Mouse (Mus musculus) gastrocnemius, adult 18-20 months (tissue): Measurements from ENCODE around the gene Bach2. TPM values are rescaled to one million over a fixed set of nuclear protein-coding genes. Genes with fewer than 3 reads are reported as not detected.
A peak's percentile ranks its signal among the peaks of the same experiment; 100 is the strongest.

Source experiments
- DNase-seq: peaks from one replicate; pipeline ENCODE4 v3.0.0; 2021; ENCODE audit warnings: low spot score
- total RNA-seq, 2 experiments: library from RNA; stranded (reverse); gene quantifications; 2 replicates each; pipeline ENCODE4 v1.2.3; 2021

Gene Bach2
- total RNA-seq, 2 experiments from 2014 or later: 2.6 to 3.4 TPM

DNA sequence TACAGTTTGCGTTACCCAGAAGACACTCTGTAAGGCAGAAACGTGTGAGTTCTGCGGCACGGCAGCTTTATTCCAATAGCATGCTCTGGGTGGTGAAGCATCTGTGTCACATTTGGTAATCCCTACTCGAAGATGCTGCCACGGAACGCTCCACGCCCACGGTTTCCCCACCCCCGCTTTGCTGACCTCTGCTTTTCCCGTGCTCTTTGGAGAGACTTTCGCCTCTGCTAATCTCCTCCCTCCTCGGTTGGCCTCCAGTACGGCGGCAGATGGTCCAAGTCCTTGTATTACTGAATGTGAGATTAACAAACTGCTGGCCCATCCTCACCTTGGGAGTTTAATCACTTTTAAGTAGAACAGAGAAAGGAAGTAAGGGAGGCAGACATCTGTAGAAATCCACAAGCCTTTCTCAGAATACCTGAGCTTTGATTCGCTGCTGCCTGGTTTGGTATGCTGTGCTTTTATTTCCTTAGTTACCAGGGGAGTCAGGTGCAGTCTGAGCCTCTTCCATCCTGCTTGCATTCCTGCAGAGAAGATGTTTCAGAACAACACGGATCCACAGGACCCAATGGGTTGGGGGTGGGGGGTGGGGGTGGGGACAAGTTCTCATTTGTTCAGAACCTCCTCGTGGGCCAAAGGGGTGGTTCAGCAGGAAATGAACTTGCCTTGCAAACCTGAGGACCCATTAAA, 242.9 kb downstream of the Bach2 start:
- DNase-seq: peak; percentile 9

DNA sequence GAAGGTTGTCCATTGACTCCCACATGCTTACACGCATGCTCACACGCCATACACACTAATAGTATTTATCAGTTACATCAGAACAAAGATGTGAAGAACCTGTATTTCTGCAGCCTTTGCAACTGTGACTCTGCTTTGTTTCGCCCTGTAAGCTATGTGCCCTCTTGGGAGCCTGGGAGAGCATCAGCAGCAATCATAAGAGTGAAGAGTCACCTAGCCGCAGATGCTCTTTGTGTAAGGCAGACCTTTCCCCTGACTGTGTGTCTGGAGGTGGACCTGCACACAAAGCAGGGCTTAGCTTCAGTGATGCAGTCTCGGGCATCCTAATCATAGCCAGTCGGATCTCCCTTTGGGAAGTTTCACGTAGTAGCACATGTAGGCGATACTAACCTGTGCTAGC, 243.5 kb downstream of the Bach2 start:
- no peak for DNase-seq

DNA sequence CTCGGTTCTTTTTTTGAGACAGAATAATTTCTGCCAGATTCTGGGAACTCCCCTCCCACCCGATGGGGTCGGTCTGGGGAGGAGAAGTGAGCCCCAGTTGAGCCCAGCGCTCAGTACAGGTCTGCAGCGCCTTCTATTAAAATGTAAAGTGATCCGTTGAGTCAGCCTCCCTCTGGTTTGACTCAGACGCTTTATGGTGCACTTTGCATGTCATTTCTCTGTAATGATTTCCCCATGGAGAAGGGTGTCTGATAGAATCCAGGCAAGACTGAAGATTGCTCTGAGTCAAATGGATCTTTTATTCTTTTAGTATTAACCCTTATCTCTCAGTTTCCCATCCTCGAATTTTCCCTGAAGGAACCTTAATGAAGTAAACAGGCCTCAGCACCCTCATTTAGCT, 244.3 kb downstream of the Bach2 start:
- no peak for DNase-seq

DNA sequence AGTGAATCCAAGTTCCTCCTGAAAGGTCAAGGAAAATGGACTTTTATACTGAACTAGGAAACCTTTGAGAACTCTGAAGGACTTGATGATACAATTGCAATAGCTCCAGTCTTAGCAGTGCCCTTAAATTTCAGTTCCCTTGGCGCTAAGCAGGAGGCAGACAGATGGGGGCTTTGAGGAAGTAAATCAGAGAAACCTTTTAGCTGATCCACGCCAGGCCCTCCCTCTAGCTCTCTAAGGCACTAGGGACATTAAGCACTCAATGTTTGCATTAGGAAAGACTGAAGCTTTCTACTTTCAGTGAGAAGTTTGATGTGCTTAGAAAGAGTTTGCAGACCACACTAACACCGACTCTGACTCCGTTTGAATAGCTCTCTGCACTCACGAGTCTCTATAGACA, 247.2 kb downstream of the Bach2 start:
- no peak for DNase-seq

DNA sequence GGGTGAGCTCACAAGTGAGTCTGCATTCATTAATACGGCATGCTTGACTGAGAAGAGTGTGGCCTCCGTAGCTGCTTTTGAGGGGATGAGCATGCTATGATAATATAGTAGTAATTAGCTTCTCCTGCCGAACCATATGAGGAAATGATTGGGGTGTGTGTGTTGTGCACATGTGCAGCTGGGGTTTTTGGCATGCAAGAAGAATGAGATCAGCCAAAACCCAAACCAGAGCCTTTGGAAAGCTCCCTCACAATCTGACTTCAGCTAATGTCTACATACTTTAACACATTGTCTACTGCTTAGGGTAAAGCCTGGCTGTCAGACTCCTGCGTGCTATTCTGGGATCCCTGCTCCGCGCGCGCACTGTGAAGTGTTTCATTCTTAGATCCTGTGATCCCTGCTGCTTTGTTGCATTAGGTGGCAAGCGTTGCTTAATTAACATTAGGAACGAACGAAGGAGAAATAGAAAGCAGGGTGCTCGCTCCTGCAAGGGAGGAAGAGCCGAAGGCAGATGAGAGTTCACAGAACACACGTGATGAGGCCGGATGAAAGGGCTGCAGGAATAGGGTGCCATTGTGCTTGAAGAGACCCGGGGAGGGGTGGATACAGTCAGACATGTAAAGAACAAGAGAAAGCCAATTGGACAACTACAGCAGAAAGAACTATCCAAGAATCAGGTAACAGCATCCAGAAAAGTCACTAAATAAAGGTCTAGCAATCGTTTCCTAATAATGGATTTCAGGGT, 248.2 kb downstream of the Bach2 start:
- peak; percentile 30 for DNase-seq

DNA sequence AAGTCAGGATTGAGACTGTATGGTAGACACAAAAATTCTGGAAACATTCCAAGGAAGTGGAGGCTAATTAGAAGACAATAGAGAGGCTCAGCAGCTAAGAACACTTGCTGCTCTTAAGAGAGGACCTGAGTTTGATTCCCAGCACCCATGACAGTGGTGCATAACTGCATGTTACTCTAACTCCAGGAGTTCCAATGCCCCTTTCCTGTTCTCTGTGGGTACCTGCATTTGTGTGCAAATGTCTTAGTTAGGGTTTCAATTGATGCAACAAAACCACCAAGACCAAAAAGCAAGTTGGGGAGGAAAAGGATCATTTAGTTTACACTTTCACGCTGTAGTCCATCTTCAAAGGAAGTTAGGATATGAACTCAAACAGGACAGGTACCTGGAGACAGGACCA, 250.6 kb downstream of the Bach2 start:
- no peak for DNase-seq

DNA sequence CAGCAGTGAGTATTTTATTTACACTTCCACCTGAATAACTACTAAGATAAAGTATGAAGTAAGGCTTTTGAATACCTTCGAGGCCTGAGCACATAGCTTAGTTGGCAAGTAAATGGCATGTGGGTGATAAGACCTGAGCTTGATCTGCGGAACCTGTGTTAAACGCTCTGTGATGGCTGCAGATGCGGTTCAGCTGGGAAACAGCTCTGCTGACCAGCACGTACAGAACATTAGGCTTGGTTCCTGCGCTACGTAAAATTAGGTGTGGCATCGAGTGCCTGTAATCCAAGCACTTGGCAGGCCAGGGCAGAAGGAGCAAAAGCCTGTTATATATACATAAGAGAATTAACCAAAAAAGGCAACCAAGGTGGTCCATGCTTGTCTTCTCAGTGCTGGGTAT, 252.6 kb downstream of the Bach2 start:
- DNase-seq: no peak

DNA sequence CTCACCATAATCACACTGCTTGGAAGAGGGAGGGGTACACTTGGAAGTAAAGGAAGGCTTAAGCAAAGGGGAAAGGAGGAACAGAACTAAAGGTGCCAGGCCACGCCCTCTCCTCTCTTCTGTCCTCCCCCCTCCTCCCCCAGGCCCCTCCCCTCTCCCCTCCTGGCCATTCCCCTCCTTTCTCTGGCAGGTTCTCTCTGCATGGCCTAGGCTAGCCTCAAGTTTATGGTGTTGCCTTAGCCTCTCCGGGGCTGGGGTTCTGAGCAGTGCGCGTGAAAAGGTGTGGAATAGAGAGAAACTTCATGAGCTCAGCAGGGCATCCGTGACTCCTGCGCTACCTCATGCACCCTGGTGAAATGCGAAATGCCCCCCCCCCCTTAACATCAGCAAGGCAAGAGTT, 254.2 kb downstream of the Bach2 start:
- no peak for DNase-seq

DNA sequence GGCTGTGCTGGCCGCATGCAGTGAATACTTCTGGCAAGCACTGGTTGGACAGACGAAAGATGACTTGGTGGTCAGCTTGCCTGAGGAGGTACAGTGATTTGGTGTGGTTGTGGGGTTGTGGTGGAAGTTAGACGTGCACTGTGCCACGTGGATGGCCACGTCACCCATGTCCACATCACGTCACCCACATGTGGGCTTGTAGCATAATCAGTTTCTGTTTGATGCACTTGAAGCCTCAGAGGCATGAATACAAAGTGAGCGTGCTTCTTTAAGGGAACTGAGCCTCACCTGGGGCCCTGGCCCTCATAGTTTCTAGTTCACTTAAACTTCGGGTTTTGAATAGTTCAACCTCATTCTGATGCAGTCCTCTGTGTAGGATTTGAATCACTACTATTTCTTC, 263.2 kb downstream of the Bach2 start:
- DNase-seq: no peak

DNA sequence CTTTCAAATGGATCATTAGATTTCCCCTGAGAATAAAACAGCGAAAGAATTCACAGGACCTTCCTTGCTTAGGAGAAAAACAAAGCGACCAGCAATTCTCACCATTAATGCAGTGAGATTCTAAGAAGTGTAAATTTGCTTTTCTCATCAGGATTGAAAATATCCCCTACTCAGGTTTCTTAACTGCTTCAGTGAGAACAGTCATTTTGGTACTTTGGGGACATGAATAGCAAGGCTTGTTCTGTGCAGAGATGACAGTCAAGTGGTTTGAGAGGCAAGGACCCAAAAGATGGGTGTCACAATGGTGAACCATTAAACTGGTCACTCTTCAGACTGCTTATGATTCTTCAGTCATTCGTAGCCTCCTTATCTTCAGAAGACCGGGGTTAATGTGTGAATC, 263.6 kb downstream of the Bach2 start:
- no peak for DNase-seq

DNA sequence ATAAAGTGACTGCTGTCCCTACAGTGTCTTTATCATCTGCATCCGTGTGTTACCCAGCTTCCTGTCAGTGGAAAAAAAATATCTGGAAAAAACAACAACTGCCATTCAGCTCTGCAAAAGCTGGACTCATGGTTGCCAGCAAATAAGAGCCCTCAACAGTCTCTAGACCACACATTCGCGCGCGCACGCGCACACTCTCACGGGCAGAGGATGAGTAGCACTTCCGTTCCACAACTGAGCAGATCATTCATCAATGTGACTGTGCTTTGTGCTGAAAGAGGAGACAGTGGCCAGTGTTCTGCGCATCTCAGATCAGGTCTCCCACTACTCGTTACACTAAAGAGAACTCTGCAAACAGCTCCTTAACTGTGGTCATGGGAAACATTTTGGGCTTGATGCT, 265.6 kb downstream of the Bach2 start:
- no peak for DNase-seq

DNA sequence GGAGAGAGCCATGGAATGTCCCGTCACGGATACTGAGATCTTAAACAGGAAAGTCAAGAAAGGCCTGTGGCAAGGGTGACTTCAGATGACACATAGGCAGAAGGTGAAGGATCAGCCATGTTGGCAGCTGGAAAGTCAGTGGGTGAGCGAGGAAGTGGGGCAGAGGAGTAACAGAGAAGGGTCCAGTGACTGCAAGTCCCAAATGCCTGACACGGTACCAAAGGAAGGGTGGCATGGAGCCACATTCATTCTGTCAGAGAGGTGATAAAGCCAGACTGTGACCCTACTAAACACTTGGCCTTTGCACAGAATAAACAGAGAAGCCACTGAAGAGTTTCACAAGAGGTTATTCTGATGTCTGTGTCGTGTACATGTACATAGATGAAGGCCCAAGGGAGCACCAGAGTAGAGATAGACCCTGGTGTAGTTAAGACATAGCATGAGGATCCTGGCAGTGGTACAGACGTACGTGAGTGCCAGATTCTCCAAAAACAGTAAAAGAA, 267.8 kb downstream of the Bach2 start:
- DNase-seq: no peak

DNA sequence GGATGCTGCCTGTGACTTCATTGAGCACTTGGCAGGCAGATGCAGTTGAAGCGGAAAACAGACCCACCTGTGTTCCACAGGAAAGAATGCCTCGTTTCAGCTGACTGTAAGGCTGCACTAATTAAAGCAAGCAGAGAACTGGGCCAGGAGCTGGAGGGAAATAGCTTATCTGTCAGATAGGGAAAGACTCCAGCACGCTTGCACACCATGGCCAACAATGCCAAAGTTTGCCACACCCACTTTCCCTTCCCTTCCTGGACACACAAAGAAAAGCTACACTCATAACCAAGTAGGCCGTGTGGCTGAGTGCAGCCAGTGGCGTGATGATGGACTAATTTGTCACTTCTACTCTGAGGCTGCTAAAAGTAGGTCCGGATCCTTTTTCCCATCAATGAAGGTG, 268.4 kb downstream of the Bach2 start:
- DNase-seq: peak; percentile 27

DNA sequence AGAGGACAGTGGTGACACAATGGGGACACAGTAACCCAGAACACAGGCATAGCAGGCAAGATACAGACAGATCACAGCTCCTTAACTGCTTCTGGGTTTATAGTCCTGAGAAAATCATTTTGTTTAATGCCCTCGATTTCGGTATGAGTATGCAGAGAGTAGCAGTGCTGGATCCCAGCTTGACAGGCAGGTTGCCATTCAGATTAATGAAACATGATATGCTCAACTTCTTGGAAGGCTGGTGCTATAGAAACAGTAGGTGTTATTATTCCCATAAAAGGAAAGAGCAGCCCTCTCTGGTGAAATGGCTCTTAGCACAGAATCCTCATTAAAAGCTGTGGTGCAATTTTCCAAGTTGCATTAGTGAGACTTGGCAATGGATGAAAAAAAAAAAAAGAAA, 270.0 kb downstream of the Bach2 start:
- DNase-seq: no peak

DNA sequence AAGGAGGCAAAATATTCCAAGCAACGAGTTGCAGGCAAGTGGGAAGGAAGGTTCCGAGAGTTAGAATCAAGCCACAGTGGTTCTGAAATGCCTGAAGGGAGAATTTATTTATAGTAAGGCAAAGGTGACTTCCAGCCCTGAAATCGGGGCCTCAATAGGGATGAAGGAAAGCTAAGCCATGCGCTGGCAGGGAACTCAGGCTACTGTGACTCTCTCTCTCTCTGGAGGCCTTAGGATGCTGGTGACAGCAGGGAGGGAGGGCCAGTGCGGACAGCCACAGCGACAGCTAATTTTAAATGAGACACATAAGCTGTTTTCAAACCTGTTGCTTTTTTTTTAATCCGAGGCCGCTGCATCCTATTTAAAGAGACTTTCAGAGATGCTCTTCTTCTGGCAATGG, 270.4 kb downstream of the Bach2 start:
- peak; percentile 61 for DNase-seq

DNA sequence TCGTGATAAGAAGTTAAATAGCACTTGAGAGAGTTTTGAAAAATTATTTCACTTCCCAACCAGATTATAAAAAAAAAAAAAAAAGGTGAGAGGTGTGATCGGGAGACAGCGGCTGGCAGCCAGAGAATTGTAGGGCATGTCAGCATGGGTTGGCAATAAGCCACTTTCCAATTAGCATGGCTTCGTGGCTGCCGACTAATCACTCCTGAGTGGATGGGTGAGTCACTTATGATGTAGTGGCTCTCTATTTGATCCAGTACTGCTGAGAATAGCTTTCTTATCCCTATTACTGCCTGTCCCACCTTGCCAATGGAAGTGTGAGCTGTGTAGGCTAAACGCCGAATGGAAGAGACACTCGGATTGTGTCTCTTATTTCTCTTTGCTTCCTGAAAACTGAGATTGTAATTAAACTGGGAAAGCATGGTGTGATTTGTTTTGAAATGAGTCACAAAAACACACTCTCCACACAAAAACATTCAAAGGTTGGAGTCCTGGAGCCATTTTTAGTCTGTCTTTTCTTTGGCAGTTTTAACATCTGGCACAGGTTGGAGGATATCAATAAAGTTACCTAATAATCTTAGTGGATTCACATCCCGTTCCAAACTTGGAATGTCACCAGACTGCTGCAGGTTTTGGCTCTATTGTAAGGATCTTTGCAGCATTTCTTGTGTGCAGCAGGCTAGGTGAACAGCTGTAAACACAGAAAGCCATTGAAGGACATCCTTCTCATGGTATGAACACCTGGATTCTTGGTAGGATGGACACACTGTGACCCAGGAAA, 271.4 kb downstream of the Bach2 start:
- DNase-seq: no peak

DNA sequence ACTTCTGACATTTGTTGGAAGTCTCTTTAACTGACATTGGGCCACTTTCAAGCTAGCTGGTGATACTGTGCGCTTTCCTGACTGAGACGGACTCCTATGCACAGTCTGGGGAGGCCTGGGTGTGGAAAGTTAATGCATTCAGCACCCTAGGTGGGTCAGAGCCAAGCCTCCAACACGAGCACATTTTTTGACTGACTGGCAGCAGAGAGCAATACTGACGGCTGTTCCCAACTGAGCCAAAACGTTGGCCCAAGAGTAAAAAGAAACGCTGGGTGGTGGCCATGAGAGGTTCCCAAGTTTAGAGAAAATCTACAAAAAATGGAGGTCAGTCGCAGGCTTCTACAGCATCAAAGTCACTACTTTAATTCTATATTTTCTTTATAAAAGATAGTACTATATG, 272.3 kb downstream of the Bach2 start:
- DNase-seq: no peak

DNA sequence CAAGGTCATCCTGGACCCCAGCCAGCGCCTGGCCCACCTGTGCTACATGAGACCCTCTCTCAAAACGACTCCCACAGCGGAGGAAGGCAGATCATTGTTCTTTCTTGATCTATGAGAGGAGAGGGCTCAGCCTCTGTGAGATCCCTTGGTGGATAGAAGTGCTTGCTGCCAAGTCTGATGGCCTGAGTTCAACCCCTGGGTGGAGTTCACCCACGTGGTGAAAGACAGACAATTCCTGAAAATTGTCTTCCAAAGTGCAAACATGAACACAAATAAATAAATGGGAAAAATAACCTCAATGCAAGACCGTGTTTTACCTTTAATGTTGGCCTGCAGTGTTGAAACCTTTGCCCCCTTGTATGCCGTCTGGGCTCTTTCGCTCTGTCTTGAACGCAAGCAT, 277.5 kb downstream of the Bach2 start:
- no peak for DNase-seq

DNA sequence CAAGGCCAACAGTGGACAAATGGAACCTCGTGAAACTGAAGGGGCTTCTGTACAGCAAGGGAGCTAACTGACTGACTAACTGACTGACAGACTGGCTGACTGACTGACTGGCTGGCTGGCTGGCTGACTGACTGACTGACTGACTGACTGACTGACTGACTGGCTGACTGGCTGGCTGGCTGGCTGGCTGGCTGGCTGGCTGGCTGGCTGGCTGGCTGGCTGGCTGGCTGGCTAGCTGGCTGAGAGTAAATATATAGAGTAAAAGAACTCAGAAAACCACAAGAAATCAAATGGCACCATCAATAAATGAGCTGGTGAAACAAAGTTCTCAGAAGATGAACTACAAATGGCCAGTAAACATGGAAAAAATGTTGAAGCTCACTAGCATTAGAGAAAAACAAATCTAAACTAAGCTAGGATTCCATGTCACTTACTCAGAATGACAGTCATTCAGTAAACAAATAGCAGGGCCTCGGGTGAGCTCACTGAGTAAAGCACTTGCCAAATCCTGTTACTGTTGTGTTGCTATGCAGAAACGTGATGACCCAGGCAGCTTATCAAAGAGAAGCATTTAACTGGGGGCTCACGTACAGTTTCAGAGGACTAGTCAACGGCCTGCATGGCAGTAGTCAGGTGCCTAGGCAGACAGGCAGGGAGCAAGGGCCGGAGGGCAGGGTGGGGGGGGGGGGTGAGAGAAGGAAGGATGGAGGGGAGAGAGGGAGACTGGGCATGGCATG, 280.4 kb downstream of the Bach2 start:
- DNase-seq: no peak

DNA sequence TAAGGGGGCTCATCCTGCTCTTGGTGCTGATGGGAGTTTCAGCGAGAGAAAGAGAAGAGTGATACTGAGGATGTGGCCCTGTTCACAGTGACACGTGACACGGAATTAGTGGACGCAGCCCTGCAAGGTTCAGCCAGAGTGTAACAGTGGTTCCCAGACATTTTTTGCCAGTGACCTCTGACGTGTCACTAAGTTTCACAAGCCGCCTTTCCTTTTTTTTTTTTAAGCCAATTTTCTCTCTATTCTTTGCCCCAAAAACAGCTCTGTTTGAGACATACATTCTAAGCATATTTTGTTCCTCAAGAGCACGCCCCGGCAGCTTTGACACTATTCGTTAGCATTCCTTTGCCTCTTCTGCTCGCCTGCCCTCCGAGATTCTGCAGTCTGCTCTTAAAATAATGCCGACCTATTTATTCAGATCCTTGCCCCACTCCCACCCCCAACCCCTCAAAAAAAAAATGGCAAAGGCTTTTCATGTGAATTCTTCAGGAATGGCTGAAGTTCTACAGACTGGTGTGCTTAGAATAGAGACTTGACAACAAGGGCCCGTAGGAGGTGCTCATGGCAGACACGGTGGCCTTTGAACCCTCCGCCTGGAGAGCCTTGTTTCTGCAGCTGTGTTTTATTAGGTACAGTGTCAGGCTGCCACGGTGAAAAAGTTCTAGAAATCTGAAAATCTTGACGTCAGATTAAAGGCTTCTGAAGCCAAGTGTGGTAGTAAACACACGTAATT, 282.2 kb downstream of the Bach2 start:
- DNase-seq: peak; percentile 58

DNA sequence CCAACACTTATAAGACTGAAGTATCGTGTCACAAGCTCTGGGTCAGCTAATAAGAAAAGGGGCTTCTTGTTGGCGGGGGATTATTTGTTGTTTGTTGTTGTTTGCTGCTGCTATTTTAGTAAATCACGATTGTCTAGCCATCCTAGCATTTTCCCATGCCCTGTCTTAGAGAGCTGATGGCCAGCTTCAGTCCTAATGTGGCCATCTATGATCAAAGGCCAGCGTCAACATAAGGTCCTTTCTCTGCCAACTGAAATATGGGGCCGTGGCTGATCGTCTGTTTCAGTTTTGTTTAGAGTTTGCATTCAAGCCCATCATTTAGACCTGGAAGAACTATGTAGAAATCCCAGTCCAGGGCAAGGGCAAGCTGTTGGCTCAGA, 282.7 kb downstream of the Bach2 start:
- no peak for DNase-seq
